Mouse (Mus musculus): ENCODE data around the gene Zfp768. TPM values are rescaled to one million over a fixed set of nuclear protein-coding genes. Genes with fewer than 3 reads are reported as not detected.
A peak's percentile ranks its signal among the peaks of the same experiment; 100 is the strongest.

The Zfp768 gene
- total and polyA plus RNA-seq, 2 experiments from 2014 or later: 14.9 to 56.3 TPM

GRCm38 (mm10) chr7:127351230-127352004 is 6.0 kb upstream of the Zfp768 start:
- Histone ChIP-seq H3K4me2 (ENCODE audit: low read depth, low read length, poor library complexity, severe bottlenecking) (no peak overlapping the region), H3K4me1 (ENCODE audit: insufficient read depth, low read length) (no peaks in the 10 kb centered on the region), H3K27me3 (ENCODE audit: insufficient read depth, low read length) (no peaks in the 10 kb centered on the region), H3K9me3 (ENCODE audit: low read length) (no peaks in the 10 kb centered on the region), H3K36me3 (ENCODE audit: insufficient read depth, low read length) (no peaks in the 10 kb centered on the region), H3K4me3 (ENCODE audit: low read depth, low read length) (no peak overlapping the region), H3K9ac (replicated peaks; ENCODE audit: low read length, poor library complexity, severe bottlenecking) (no peak overlapping the region), H3K27ac (ENCODE audit: low read depth, low read length) (no peak overlapping the region)
- no peak for TF ChIP-seq CTCF (IDR thresholded peaks at IDR 0.05)
- DNase-seq (ENCODE audit: low spot score): no peak
- no peak for ATAC-seq (ENCODE audit: low FRiP score)
- 85% methylated on average over 5 of the region's 5 CpGs for WGBS

DNA sequence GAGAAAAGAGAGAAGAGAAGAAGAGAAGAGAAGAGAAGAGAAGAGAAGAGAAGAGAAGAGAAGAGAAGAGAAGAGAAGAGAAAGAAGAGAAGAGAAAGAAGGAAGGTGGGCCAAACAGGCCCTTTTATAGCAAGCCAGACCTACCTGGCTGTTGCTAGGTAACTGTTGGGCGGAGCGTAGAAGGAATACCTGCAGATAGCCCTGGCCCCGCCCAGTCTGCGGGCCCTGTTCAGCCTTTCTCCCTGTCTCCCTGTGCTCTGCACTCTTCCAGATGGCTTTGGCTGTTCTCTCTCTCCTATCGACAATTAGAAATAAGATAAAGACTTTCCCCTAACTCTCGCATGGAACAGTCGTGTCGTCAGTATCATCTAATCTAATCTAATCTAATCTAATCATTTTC is 1.3 kb upstream of the Zfp768 start:
- no peaks in the 10 kb centered on the region for H3K9me3 ChIP-seq (ENCODE audit: low read length)
- ATAC-seq (ENCODE audit: low FRiP score): no peak
- peak overlapping the region; percentile 89 for H3K4me2 ChIP-seq (ENCODE audit: low read depth, low read length, poor library complexity, severe bottlenecking)
- H3K4me1 ChIP-seq (ENCODE audit: insufficient read depth, low read length): peaks cover 3% of the 10 kb centered on the region
- 0 out of 2 replicates have a peak overlapping the region, but pooled peaks have one; percentile 98 for H3K9ac ChIP-seq (replicated peaks; ENCODE audit: low read length, poor library complexity, severe bottlenecking)
- peak overlapping the region; percentile 88 for H3K4me3 ChIP-seq (ENCODE audit: low read depth, low read length)
- no peak for DNase-seq (ENCODE audit: low spot score)
- no peak overlapping the region for H3K27ac ChIP-seq (ENCODE audit: low read depth, low read length)
- peaks cover 7% of the 10 kb centered on the region; the same call in 1 of the 2 replicates for H3K36me3 ChIP-seq (ENCODE audit: insufficient read depth, low read length)
- no peaks in the 10 kb centered on the region for H3K27me3 ChIP-seq (ENCODE audit: insufficient read depth, low read length)
- no peak for TF ChIP-seq CTCF (IDR thresholded peaks at IDR 0.05)
- WGBS: 11% methylated on average over 8 of the region's 8 CpGs

GRCm38 (mm10) chr7:127345092-127345491 is 297 bp downstream of the Zfp768 start:
- peaks cover 3% of the 10 kb centered on the region for H3K4me1 ChIP-seq (ENCODE audit: insufficient read depth, low read length)
- no peaks in the 10 kb centered on the region for H3K27me3 ChIP-seq (ENCODE audit: insufficient read depth, low read length)
- H3K9me3 ChIP-seq (ENCODE audit: low read length): no peaks in the 10 kb centered on the region
- WGBS: under 1% methylated on average over 39 of the region's 42 CpGs
- H3K9ac ChIP-seq (replicated peaks; ENCODE audit: low read length, poor library complexity, severe bottlenecking): peak overlapping the region; percentile 98
- peaks cover 7% of the 10 kb centered on the region; the same call in 1 of the 2 replicates for H3K36me3 ChIP-seq (ENCODE audit: insufficient read depth, low read length)
- no peak for TF ChIP-seq CTCF (IDR thresholded peaks at IDR 0.05)
- no peak for DNase-seq (ENCODE audit: low spot score)
- ATAC-seq (ENCODE audit: low FRiP score): peak; percentile 20; the same call in 1 of the 2 replicates
- H3K27ac ChIP-seq (ENCODE audit: low read depth, low read length): peak overlapping the region; percentile 97
- peak overlapping the region; percentile 88 for H3K4me3 ChIP-seq (ENCODE audit: low read depth, low read length)
- peak overlapping the region; percentile 89 for H3K4me2 ChIP-seq (ENCODE audit: low read depth, low read length, poor library complexity, severe bottlenecking)

GRCm38 (mm10) chr7:127344371-127344770 is 1.0 kb downstream of the Zfp768 start:
- Histone ChIP-seq H3K36me3 (ENCODE audit: insufficient read depth, low read length) (peaks cover 7% of the 10 kb centered on the region; the same call in 1 of the 2 replicates), H3K4me1 (ENCODE audit: insufficient read depth, low read length) (peaks cover 3% of the 10 kb centered on the region), H3K9ac (replicated peaks; ENCODE audit: low read length, poor library complexity, severe bottlenecking) (peak overlapping the region; percentile 98; the same call in 1 of the 2 replicates), H3K4me2 (ENCODE audit: low read depth, low read length, poor library complexity, severe bottlenecking) (peak overlapping the region; percentile 89), H3K27ac (ENCODE audit: low read depth, low read length) (no peak overlapping the region), H3K9me3 (ENCODE audit: low read length) (no peaks in the 10 kb centered on the region), H3K27me3 (ENCODE audit: insufficient read depth, low read length) (no peaks in the 10 kb centered on the region), H3K4me3 (ENCODE audit: low read depth, low read length) (peak overlapping the region; percentile 88)
- WGBS: 90% methylated on average over 8 of the region's 8 CpGs
- DNase-seq (ENCODE audit: low spot score) (no peak), ATAC-seq (ENCODE audit: low FRiP score) (no peak)
- no peak for TF ChIP-seq CTCF (IDR thresholded peaks at IDR 0.05)

DNA sequence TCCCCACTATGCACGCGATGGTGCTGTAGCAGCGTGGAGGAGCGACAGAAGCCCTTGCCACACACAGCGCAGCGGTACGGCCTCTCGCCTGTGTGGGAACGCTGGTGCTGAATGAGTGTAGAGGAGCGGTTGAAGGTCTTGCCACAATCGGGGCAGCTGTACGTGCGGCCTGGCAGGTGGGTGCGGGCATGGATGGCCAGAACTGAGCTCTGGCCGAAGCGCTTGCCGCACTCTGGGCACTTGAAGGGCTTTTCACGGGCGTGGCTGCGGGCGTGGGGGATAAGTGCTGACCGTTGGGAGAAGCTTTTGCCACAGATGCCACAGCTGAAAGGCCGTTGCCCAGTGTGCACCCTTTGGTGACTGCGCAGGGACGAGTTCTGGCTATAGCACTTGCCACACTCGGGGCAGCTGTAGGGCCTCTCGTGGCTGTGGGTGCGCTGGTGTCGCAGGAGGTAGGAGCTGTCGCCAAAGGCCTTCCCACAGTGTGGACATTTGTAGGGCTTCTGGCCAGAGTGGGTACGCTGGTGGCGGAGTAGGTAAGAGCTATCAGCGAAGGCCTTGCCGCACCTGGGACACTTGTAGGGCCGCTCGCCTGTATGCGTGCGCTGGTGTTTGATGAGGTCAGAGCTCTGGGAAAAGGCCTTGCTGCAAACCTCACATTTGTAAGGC is 1.9 kb downstream of the Zfp768 start:
- ATAC-seq (ENCODE audit: low FRiP score) (no peak), DNase-seq (ENCODE audit: low spot score) (no peak)
- Histone ChIP-seq H3K9ac (replicated peaks; ENCODE audit: low read length, poor library complexity, severe bottlenecking) (no peak overlapping the region), H3K4me3 (ENCODE audit: low read depth, low read length) (no peak overlapping the region), H3K36me3 (ENCODE audit: insufficient read depth, low read length) (peaks cover 7% of the 10 kb centered on the region; the same call in 1 of the 2 replicates), H3K27ac (ENCODE audit: low read depth, low read length) (no peak overlapping the region), H3K27me3 (ENCODE audit: insufficient read depth, low read length) (no peaks in the 10 kb centered on the region), H3K9me3 (ENCODE audit: low read length) (no peaks in the 10 kb centered on the region), H3K4me2 (ENCODE audit: low read depth, low read length, poor library complexity, severe bottlenecking) (no peak overlapping the region), H3K4me1 (ENCODE audit: insufficient read depth, low read length) (peaks cover 3% of the 10 kb centered on the region)
- no peak for TF ChIP-seq CTCF (IDR thresholded peaks at IDR 0.05)
- 95% methylated on average over 38 of the region's 38 CpGs for WGBS

GRCm38 (mm10) chr7:127342888-127343287 is 2.5 kb downstream of the Zfp768 start:
- DNase-seq (ENCODE audit: low spot score) (no peak), ATAC-seq (ENCODE audit: low FRiP score) (no peak)
- Histone ChIP-seq H3K4me2 (ENCODE audit: low read depth, low read length, poor library complexity, severe bottlenecking) (no peak overlapping the region), H3K9ac (replicated peaks; ENCODE audit: low read length, poor library complexity, severe bottlenecking) (no peak overlapping the region), H3K27me3 (ENCODE audit: insufficient read depth, low read length) (no peaks in the 10 kb centered on the region), H3K9me3 (ENCODE audit: low read length) (no peaks in the 10 kb centered on the region), H3K27ac (ENCODE audit: low read depth, low read length) (no peak overlapping the region), H3K36me3 (ENCODE audit: insufficient read depth, low read length) (peaks cover 7% of the 10 kb centered on the region; the same call in 1 of the 2 replicates), H3K4me3 (ENCODE audit: low read depth, low read length) (no peak overlapping the region), H3K4me1 (ENCODE audit: insufficient read depth, low read length) (peaks cover 3% of the 10 kb centered on the region)
- TF ChIP-seq CTCF (IDR thresholded peaks at IDR 0.05): no peak
- 96% methylated on average over 7 of the region's 7 CpGs for WGBS

Data from midbrain, postnatal 0 days (tissue).